Mouse (Mus musculus): Measurements from ENCODE around the gene Hdgf. TPM values are rescaled to one million over a fixed set of nuclear protein-coding genes. Genes with fewer than 3 reads are reported as not detected.

The Hdgf gene
- polyA plus RNA-seq, 1 experiment from 2014 or later = 115 TPM

GRCm38 (mm10) chr3:87948378-87949265, 42.5 kb downstream of the Hdgf start, which contains the start of gene Crabp2:
Gene Crabp2, plus strand, starts transcription at chr3:87948666.
- H3K4me2 ChIP-seq (replicated peaks; ENCODE audit: low read depth, low read length) = peak within 1 kb of the TSS; percentile 75
- peaks cover 76% of the 10 kb centered on the region for H3K4me1 ChIP-seq (ENCODE audit: insufficient read depth, low read length)
- 2% methylated on average over 35 of the region's 35 CpGs for WGBS
- no peaks in the 10 kb centered on the region for H3K9me3 ChIP-seq (ENCODE audit: low read length)
- peak within 1 kb of the TSS; percentile 70 for H3K27ac ChIP-seq (ENCODE audit: low read length)
- peak within 1 kb of the TSS; percentile 46 for H3K4me3 ChIP-seq (ENCODE audit: low read length)
- no peaks in the 10 kb centered on the region for H3K36me3 ChIP-seq (ENCODE audit: insufficient read depth, low read length)
- peaks cover 16% of the 10 kb centered on the region; the same call in 1 of the 2 replicates for H3K27me3 ChIP-seq (ENCODE audit: insufficient read depth, low read length)
- H3K9ac ChIP-seq (replicated peaks; ENCODE audit: low read length) = peak within 1 kb of the TSS; percentile 64
- ATAC-seq (ENCODE audit: low FRiP score, low TSS enrichment) = no peak

DNA sequence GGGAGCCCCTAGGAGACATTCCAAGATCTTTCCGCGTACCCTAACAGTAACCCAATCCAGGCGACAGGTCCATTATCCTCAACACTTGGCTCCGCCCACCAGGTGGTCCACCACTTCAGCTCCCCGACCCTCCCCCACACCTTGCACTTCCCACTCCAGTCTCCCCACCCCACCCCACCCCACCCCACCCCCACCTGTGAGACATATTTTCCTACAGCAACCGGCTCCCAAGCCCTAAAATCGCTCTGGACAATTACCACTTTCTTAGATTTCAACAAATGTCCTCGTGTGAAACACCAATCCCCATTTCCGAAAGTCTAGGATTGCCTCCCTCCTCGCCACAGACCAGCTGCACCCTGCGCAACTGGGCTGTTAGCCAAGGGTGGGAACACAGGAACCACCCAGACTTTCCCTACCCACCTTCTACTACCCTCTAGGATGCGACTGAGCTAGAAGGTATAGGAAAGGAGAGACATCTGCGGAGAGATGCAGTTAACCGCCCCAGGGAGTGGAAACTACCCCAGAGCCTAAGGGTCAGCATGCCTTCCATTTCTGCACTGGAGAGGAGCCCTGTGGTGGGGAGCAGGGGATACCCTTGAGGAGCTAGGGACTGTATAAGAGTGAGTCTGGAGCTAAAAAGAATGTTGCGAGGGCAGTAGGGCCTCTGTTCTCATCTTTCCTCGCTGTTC, 43.3 kb downstream of the Hdgf start:
- peaks cover 76% of the 10 kb centered on the region for H3K4me1 ChIP-seq (ENCODE audit: insufficient read depth, low read length)
- peak overlapping the region; percentile 50; the same call in 1 of the 2 replicates for H3K27ac ChIP-seq (ENCODE audit: low read length)
- peak overlapping the region; percentile 64 for H3K9ac ChIP-seq (replicated peaks; ENCODE audit: low read length)
- H3K36me3 ChIP-seq (ENCODE audit: insufficient read depth, low read length) = no peaks in the 10 kb centered on the region
- H3K27me3 ChIP-seq (ENCODE audit: insufficient read depth, low read length) = peaks cover 16% of the 10 kb centered on the region; the same call in 1 of the 2 replicates
- WGBS = 15% methylated on average over 16 of the region's 16 CpGs
- peak overlapping the region; percentile 46 for H3K4me3 ChIP-seq (ENCODE audit: low read length)
- no peak for ATAC-seq (ENCODE audit: low FRiP score, low TSS enrichment)
- H3K4me2 ChIP-seq (replicated peaks; ENCODE audit: low read depth, low read length) = peak overlapping the region; percentile 75
- no peaks in the 10 kb centered on the region for H3K9me3 ChIP-seq (ENCODE audit: low read length)

DNA sequence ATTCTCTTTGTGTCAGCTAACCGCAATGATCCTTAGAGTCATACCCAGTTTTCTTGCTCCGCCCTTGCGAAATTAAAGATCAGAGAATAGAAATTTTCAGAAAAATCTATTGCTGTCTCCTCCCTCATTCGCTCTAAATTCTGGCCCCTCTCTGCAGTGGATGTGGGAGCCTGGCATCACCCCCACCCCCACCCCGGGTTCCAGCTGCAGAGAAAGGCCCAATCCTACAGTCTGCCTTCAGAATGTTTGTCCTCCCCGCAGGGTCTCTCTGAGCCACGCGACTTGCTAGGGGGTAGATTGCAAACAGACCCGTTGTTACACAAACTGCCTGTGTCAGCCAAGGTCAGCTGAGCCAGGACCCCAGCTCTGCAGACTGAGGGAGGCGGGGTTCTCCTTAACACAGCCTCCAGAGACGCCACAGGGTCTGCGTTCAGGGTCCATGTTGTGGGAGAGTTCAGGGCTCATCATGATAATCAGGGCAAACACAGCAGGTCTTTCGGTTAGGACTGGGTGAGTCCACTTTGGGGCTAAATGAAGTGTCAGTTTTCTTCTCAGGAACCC, 43.9 kb downstream of the Hdgf start:
- Histone ChIP-seq H3K4me1 (ENCODE audit: insufficient read depth, low read length) (peaks cover 72% of the 10 kb centered on the region), H3K27me3 (ENCODE audit: insufficient read depth, low read length) (peaks cover 16% of the 10 kb centered on the region; the same call in 1 of the 2 replicates), H3K4me2 (replicated peaks; ENCODE audit: low read depth, low read length) (peak overlapping the region; percentile 75), H3K27ac (ENCODE audit: low read length) (peak overlapping the region; percentile 50; the same call in 1 of the 2 replicates), H3K36me3 (ENCODE audit: insufficient read depth, low read length) (no peaks in the 10 kb centered on the region), H3K4me3 (ENCODE audit: low read length) (peak overlapping the region; percentile 46), H3K9ac (replicated peaks; ENCODE audit: low read length) (peak overlapping the region; percentile 64), H3K9me3 (ENCODE audit: low read length) (no peaks in the 10 kb centered on the region)
- WGBS = 12% methylated on average over 13 of the region's 13 CpGs
- ATAC-seq (ENCODE audit: low FRiP score, low TSS enrichment) = no peak

GRCm38 (mm10) chr3:87951946-87952345, 45.8 kb downstream of the Hdgf start:
- ATAC-seq (ENCODE audit: low FRiP score, low TSS enrichment) = no peak
- Histone ChIP-seq H3K4me3 (ENCODE audit: low read length) (peak overlapping the region; percentile 21), H3K9ac (replicated peaks; ENCODE audit: low read length) (peak overlapping the region; percentile 39), H3K9me3 (ENCODE audit: low read length) (no peaks in the 10 kb centered on the region), H3K36me3 (ENCODE audit: insufficient read depth, low read length) (no peaks in the 10 kb centered on the region), H3K4me1 (ENCODE audit: insufficient read depth, low read length) (peaks cover 54% of the 10 kb centered on the region), H3K4me2 (replicated peaks; ENCODE audit: low read depth, low read length) (peak overlapping the region; percentile 38), H3K27me3 (ENCODE audit: insufficient read depth, low read length) (peaks cover 16% of the 10 kb centered on the region; the same call in 1 of the 2 replicates), H3K27ac (ENCODE audit: low read length) (no peak overlapping the region)
- WGBS = 25% methylated on average over 12 of the region's 12 CpGs

- Histone ChIP-seq H3K9ac (replicated peaks; ENCODE audit: low read length) (peak overlapping the region; percentile 39), H3K4me3 (ENCODE audit: low read length) (peak overlapping the region; percentile 21), H3K27ac (ENCODE audit: low read length) (0 out of 2 replicates have a peak overlapping the region, but pooled peaks have one; percentile 2), H3K36me3 (ENCODE audit: insufficient read depth, low read length) (no peaks in the 10 kb centered on the region), H3K4me1 (ENCODE audit: insufficient read depth, low read length) (peaks cover 49% of the 10 kb centered on the region), H3K27me3 (ENCODE audit: insufficient read depth, low read length) (peaks cover 16% of the 10 kb centered on the region; the same call in 1 of the 2 replicates), H3K9me3 (ENCODE audit: low read length) (no peaks in the 10 kb centered on the region), H3K4me2 (replicated peaks; ENCODE audit: low read depth, low read length) (peak overlapping the region; percentile 38)
- WGBS = 5% methylated on average over 5 of the region's 5 CpGs
- ATAC-seq (ENCODE audit: low FRiP score, low TSS enrichment) = peak; percentile 71
These were observed 46.3 kb downstream of the Hdgf start for GRCm38 (mm10) chr3:87952440-87952839.

GRCm38 (mm10) chr3:87958056-87958455, 51.9 kb downstream of the Hdgf start:
- H3K9me3 ChIP-seq (ENCODE audit: low read length) = no peaks in the 10 kb centered on the region
- no peaks in the 10 kb centered on the region for H3K36me3 ChIP-seq (ENCODE audit: insufficient read depth, low read length)
- H3K9ac ChIP-seq (replicated peaks; ENCODE audit: low read length) = no peak overlapping the region; the same call in 1 of the 2 replicates
- H3K4me2 ChIP-seq (replicated peaks; ENCODE audit: low read depth, low read length) = no peak overlapping the region
- 19% methylated on average over 1 of the region's 1 CpGs for WGBS
- no peaks in the 10 kb centered on the region for H3K27me3 ChIP-seq (ENCODE audit: insufficient read depth, low read length)
- peaks cover 27% of the 10 kb centered on the region; the same call in 1 of the 2 replicates for H3K4me1 ChIP-seq (ENCODE audit: insufficient read depth, low read length)
- peak overlapping the region; percentile 76 for H3K27ac ChIP-seq (ENCODE audit: low read length)
- no peak for ATAC-seq (ENCODE audit: low FRiP score, low TSS enrichment)
- H3K4me3 ChIP-seq (ENCODE audit: low read length) = no peak overlapping the region

DNA sequence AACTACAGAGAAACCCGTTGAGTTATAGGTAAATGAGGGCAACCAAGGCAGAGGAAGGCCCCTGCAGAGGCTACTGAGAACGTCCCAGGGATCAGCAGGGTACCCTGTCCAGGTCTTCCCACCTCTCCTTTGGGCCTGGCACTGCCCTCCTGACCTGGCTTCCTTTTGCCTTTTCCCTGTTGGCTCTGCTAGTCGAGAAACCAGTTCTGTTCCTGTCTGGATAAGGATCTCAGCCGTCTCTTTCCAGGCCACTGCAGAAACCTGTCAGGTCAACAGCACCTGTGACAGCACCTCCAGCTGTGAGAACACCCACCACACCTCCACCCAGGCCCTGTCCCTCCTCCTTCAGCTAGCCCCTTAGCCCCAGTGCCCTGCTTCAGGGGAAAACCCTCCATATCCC, 52.4 kb downstream of the Hdgf start:
- peaks cover 26% of the 10 kb centered on the region; the same call in 1 of the 2 replicates for H3K4me1 ChIP-seq (ENCODE audit: insufficient read depth, low read length)
- peak overlapping the region; percentile 76 for H3K27ac ChIP-seq (ENCODE audit: low read length)
- no peaks in the 10 kb centered on the region for H3K27me3 ChIP-seq (ENCODE audit: insufficient read depth, low read length)
- no peaks in the 10 kb centered on the region for H3K9me3 ChIP-seq (ENCODE audit: low read length)
- H3K36me3 ChIP-seq (ENCODE audit: insufficient read depth, low read length) = no peaks in the 10 kb centered on the region
- no peak overlapping the region for H3K4me3 ChIP-seq (ENCODE audit: low read length)
- ATAC-seq (ENCODE audit: low FRiP score, low TSS enrichment) = no peak
- H3K4me2 ChIP-seq (replicated peaks; ENCODE audit: low read depth, low read length) = no peak overlapping the region
- H3K9ac ChIP-seq (replicated peaks; ENCODE audit: low read length) = no peak overlapping the region; the same call in 1 of the 2 replicates
- WGBS = 8% methylated on average over 4 of the region's 4 CpGs

- Histone ChIP-seq H3K36me3 (ENCODE audit: insufficient read depth, low read length) (no peaks in the 10 kb centered on the region), H3K4me2 (replicated peaks; ENCODE audit: low read depth, low read length) (no peak overlapping the region), H3K27ac (ENCODE audit: low read length) (peak overlapping the region; percentile 76), H3K4me1 (ENCODE audit: insufficient read depth, low read length) (peaks cover 26% of the 10 kb centered on the region; the same call in 1 of the 2 replicates), H3K27me3 (ENCODE audit: insufficient read depth, low read length) (no peaks in the 10 kb centered on the region), H3K9ac (replicated peaks; ENCODE audit: low read length) (no peak overlapping the region), H3K9me3 (ENCODE audit: low read length) (no peaks in the 10 kb centered on the region), H3K4me3 (ENCODE audit: low read length) (no peak overlapping the region)
- no peak for ATAC-seq (ENCODE audit: low FRiP score, low TSS enrichment)
- WGBS = 59% methylated on average over 1 of the region's 1 CpGs
These were observed 52.8 kb downstream of the Hdgf start for GRCm38 (mm10) chr3:87958967-87959366.

- peak overlapping the region; percentile 95; the same call in 1 of the 2 replicates for H3K27ac ChIP-seq (ENCODE audit: low read length)
- H3K9ac ChIP-seq (replicated peaks; ENCODE audit: low read length) = no peak overlapping the region
- no peaks in the 10 kb centered on the region for H3K36me3 ChIP-seq (ENCODE audit: insufficient read depth, low read length)
- 71% methylated on average over 7 of the region's 7 CpGs for WGBS
- ATAC-seq (ENCODE audit: low FRiP score, low TSS enrichment) = no peak
- no peak overlapping the region for H3K4me3 ChIP-seq (ENCODE audit: low read length)
- no peaks in the 10 kb centered on the region for H3K9me3 ChIP-seq (ENCODE audit: low read length)
- peaks cover 26% of the 10 kb centered on the region; the same call in 1 of the 2 replicates for H3K4me1 ChIP-seq (ENCODE audit: insufficient read depth, low read length)
- no peaks in the 10 kb centered on the region for H3K27me3 ChIP-seq (ENCODE audit: insufficient read depth, low read length)
- H3K4me2 ChIP-seq (replicated peaks; ENCODE audit: low read depth, low read length) = no peak overlapping the region
These were observed 53.2 kb downstream of the Hdgf start for GRCm38 (mm10) chr3:87959371-87959770.

Data from kidney, embryonic 16.5 days (tissue).